Mouse (Mus musculus): ENCODE data around the gene P2rx6.
"Not testable (repeated sequence)": the region's sequence is repeated elsewhere in the genome, so short reads cannot be mapped to it uniquely, and the experiment has no call there.

The P2rx6 gene

DNA sequence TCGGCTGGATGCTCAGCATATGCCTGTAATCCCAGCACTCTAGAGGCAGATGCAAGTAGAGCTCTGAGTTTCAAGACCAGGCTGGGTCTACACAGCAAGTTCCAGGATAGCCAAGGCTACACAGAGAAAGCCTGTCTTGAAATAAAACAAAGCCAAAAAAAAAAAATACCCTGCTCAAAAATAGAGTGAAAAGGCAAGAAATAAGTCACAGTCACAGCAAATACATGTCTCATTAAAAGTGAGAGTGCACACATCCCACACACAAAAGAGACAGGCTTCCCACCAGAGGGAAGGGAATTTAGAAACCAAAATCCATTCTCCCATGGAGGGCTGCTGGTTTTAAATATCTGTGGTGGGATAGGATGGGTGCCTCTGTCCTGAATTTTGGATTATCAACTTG lies 1.9 kb downstream of the P2rx6 start:
- no peak for DNase-seq

DNA sequence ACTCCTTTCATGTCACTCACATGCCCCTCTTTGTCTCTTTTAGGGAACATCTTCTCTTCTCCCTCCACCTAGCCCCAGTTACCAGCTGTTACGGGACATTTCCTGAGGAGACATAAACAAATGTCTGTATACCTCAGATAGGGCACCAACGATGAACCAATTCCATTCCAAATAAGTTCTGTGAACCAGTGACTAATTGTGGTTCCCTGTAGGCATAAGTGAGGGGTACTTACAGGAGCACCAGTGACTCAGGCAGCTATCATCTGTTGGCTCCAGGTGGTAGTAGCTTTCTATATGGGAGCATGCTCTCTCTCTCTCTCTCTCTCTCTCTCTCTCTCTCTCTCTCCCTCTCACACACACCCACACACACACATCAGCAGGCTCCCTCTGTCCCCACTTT lies 2.5 kb downstream of the P2rx6 start:
- DNase-seq, result no peak

GRCm38 (mm10) chr16:17564771-17565170 lies 3.1 kb downstream of the P2rx6 start:
- peak; percentile 9 for DNase-seq

GRCm38 (mm10) chr16:17566186-17566585 lies 4.5 kb downstream of the P2rx6 start:
- DNase-seq, result no peak

GRCm38 (mm10) chr16:17575870-17576824 lies 14.5 kb downstream of the P2rx6 start:
- peak; percentile 79 for DNase-seq

- no peak for DNase-seq
Measured at GRCm38 (mm10) chr16:17576825-17577215, 15.1 kb downstream of the P2rx6 start.

GRCm38 (mm10) chr16:17583064-17583463 lies 21.4 kb downstream of the P2rx6 start, which contains the start of gene Slc7a4:
Gene Slc7a4 (minus strand): TSS chr16:17583214.
- DNase-seq, result peak; percentile 14

- DNase-seq, result no peak
Measured at GRCm38 (mm10) chr16:17584555-17584954, 22.9 kb downstream of the P2rx6 start.

- DNase-seq, result no peak
Measured at GRCm38 (mm10) chr16:17590731-17591130, 29.0 kb downstream of the P2rx6 start.

- DNase-seq, result no peak
Measured at GRCm38 (mm10) chr16:17600944-17601562, 39.4 kb downstream of the P2rx6 start.

DNA sequence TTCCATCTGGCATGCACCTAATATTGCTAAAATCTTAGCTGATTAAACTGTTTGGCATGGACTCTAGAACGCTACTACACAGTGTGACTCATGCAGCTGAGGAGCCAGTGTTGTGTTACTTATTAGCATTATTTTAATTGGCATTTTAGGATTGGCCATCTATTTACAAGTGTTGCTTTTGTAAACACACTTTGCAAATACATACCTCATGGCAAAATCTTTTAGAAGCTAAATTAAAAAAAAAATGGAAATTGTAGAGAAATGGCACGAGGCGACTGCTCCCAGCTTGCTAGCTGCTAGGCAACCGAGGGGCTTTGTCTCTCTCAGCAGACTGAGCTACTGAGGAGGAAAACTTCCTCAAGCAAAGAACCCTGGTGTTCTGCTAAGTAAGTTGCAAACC lies 43.3 kb downstream of the P2rx6 start:
- DNase-seq, result no peak

- DNase-seq, result no peak
Measured at GRCm38 (mm10) chr16:17605684-17606083, 44.0 kb downstream of the P2rx6 start.

DNA sequence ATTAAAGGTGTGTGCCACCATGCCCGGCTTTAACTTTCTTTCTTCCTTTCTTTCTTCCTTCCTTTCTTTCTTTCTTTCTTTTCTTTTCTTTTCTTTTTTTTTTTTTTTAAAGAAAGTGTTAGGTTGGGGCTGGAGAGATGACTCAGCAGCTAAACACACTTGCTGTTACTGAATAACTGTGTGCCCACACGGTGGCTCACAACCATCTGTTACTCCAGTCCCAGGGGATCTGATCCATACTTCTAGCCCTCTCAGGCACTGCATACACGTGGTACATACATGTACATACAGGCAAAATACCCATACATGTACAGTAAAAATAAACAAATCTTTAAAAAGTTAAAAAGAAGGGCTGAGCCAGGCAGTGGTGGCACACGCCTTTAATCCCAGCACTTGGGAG lies 49.7 kb downstream of the P2rx6 start:
- no peak for DNase-seq

- not testable (repeated sequence) for DNase-seq
Measured at GRCm38 (mm10) chr16:17614740-17615139, 53.1 kb downstream of the P2rx6 start.

DNA sequence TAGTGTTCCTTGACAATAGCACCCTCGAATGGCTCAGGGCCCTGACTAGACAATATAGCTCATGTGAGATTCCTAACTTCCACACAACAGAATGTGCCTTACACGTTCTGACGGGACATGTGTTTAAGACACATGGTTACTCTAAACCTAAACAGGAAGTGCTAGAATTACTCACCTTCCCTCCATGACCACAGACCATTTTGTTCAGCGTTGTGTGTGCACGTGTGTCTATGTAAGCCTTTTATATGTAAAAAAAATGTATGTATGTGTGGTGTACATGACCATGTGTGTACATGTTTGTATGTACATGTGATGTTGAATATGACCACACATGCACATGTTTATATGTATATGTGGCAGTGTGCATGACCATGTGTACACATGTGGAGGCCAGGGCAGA lies 54.5 kb downstream of the P2rx6 start:
- DNase-seq, result no peak

DNA sequence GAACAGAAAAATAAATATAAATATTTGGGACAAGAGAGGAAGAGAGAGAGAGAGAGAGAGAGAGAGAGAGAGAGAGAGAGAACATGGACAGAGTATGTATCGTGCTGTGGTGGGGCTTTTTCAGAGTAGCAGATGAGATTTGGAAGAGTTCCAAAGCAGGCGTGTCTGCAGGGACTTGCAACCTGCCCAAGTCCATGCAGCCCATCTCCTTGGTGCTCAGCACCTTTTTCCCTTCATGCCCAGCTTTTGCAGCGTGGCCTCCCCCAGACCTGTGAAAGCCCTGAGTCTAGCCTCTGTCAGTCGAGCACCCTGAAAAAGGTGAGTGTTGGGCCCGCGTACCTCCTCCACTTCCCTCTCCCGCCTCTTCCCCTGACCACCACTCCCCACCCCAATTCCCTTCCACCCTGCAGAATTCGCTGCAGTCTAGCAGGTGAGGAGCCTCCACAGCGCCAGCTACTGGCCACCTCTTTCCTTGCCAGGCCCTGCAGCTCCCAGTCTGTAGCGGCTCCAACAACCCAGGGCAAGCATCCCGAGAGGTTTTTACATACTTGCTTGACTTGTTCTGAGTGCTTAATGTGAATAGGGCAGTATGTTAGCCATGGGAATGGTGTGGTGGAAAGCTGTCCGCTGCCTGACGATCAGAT lies 56.4 kb downstream of the P2rx6 start:
- peak; percentile 58 for DNase-seq

- peak; percentile 97 for DNase-seq
Measured at GRCm38 (mm10) chr16:17619198-17620105, 57.8 kb downstream of the P2rx6 start, which contains the start of gene Smpd4. Gene Smpd4 (plus strand): TSS chr16:17619354.

DNA sequence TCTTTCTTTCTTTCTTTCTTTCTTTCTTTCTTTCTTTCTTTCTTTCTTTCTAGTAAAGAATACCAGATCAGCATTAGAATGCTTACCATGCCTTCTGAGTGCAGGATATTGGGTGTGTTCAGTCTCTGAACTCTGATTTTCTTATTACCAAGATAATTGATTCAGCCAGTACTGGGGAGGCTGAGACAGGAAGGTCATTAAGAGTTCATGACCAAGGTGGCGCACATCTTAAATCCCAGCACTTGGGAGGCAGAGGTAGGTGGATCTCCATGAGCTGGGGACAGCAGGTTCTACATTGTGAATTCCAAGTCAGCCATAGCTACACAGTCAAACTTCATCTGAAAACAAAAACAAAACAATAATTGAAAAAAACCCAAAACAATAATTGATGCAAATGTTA lies 60.3 kb downstream of the P2rx6 start:
- no peak for DNase-seq

GRCm38 (mm10) chr16:17625488-17626268 lies 64.0 kb downstream of the P2rx6 start:
- DNase-seq, result no peak

- DNase-seq, result no peak
Measured at GRCm38 (mm10) chr16:17626269-17626555, 64.5 kb downstream of the P2rx6 start.

Data from kidney, adult 18-20 months (tissue).